Mouse (Mus musculus): ENCODE measurements at regions not wholly inside any gene's neighbourhood (a gene's known extent, or its start where the extent isn't known, plus 50 kb on each side); places are given as distances from the start of the nearest gene placed in this dataset.

GRCm38 (mm10) chr7:31455775-31456174 lies 80.4 kb downstream of the Scgb1b3 start:
- DNase-seq, result peak; percentile 10

All from heart, postnatal 4 days (tissue).